Mouse (Mus musculus) G1E (cell line): Measurements from ENCODE around the gene Ccnd3. TPM values are rescaled to one million over a fixed set of nuclear protein-coding genes. Genes with fewer than 3 reads are reported as not detected.

ENCODE experiments used
- ATAC-seq: 2 replicates; pipeline ENCODE4 v1.8.0; 2016; ENCODE audit warnings: mild to moderate bottlenecking; ENCODE audit not compliant: insufficient number of reproducible peaks, poor library complexity, low FRiP score, severe bottlenecking; ENCODE audit errors: extremely low read depth
- DNase-seq: peaks from one replicate; pipeline ENCODE4 v3.0.0; 2012; ENCODE audit warnings: low spot score
- H3K27me3 ChIP-seq: 2 replicates; pipeline ENCODE4 v1.6.1; 2012; ENCODE audit warnings: mild to moderate bottlenecking, low read length, inconsistent platforms; ENCODE audit not compliant: insufficient read depth
- H3K36me3 ChIP-seq: replicated peaks from 2 replicates; pipeline ENCODE3; 2012; ENCODE audit warnings: mild to moderate bottlenecking, inconsistent platforms
- H3K4me1 ChIP-seq: 2 replicates; pipeline ENCODE4 v1.6.1; 2012; ENCODE audit warnings: low read depth, low read length, inconsistent platforms, mixed read lengths; ENCODE audit not compliant: insufficient read depth
- H3K4me3 ChIP-seq: 2 replicates; pipeline ENCODE4 v1.5.1; 2012; ENCODE audit warnings: low read depth, mild to moderate bottlenecking, inconsistent platforms, low read length, moderate library complexity, mixed read lengths
- H3K9me3 ChIP-seq: replicated peaks from 2 replicates; pipeline ENCODE4 v1.6.1; 2012; ENCODE audit warnings: inconsistent platforms
- CTCF ChIP-seq: IDR thresholded peaks from 2 replicates; pipeline ENCODE4 v1.5.1; 2012; ENCODE audit warnings: low read depth, low read length, inconsistent platforms, mixed read lengths
- GATA1 ChIP-seq: IDR thresholded peaks from 2 replicates; pipeline ENCODE4 v1.6.1; 2012; ENCODE audit warnings: borderline replicate concordance, low read length, inconsistent platforms, mixed read lengths
- GATA2 ChIP-seq: IDR thresholded peaks from 2 replicates; pipeline ENCODE4 v1.6.1; 2012; ENCODE audit warnings: low read depth, low read length, inconsistent platforms, borderline replicate concordance
- POLR2AphosphoS5 ChIP-seq: IDR thresholded peaks from 2 replicates; pipeline ENCODE4 v1.6.1; 2012; ENCODE audit warnings: low read depth, low read length, inconsistent platforms; ENCODE audit not compliant: insufficient replicate concordance
- TAL1 ChIP-seq: conservative IDR thresholded peaks from 2 replicates; pipeline ENCODE4 v1.6.1; 2012; ENCODE audit warnings: low read depth, low read length, inconsistent platforms, mixed read lengths
- polyA plus RNA-seq: library from polyadenylated mRNA; stranded (reverse); fragments of >175 nt; gene quantifications from 2 replicates; pipeline ENCODE4 v1.2.3, GENCODE M21; 2012
- total RNA-seq, 2 experiments: library from RNA; stranded (forward) in 1 of 2; stranded (reverse) in 1 of 2; fragments of 200-1000 nt in 1 of 2; fragments of >200 nt in 1 of 2; fragmentation: Nextera tagmentation in 1 of 2; gene quantifications; 2 replicates each; pipeline ENCODE4 v1.2.3; 2014 to 2017

Ccnd3 gene
- total and polyA plus RNA-seq, 3 experiments, result 134 to 426 (median 229) TPM

- Histone ChIP-seq H3K27me3 (peaks cover 15% of the 10 kb centered on the region; the same call in 1 of the 2 replicates), H3K36me3 (no peaks in the 10 kb centered on the region), H3K4me3 (no peak overlapping the region), H3K9me3 (0 out of 2 replicates have a peak, but pooled peaks cover 2% of the 10 kb centered on the region), H3K4me1 (peaks cover 19% of the 10 kb centered on the region)
- DNase-seq (no peak), ATAC-seq (no peak)
- TF ChIP-seq GATA2 (no peak), GATA1 (no peak), CTCF (no peak), POLR2AphosphoS5 (no peak), TAL1 (no peak)
Measured at GRCm38 (mm10) chr17:47479887-47480286, 25.0 kb upstream of the Ccnd3 start.

- TF ChIP-seq CTCF (peak; percentile 90), GATA1 (no peak)
- no peak for ATAC-seq
- DNase-seq, result no peak
- H3K9me3 ChIP-seq, result 0 out of 2 replicates have a peak, but pooled peaks cover 2% of the 10 kb centered on the region
- H3K27me3 ChIP-seq, result peaks cover 15% of the 10 kb centered on the region; the same call in 1 of the 2 replicates
- H3K4me3 ChIP-seq, result no peak overlapping the region
- H3K36me3 ChIP-seq, result peaks cover 8% of the 10 kb centered on the region
- peaks cover 34% of the 10 kb centered on the region for H3K4me1 ChIP-seq
Measured at GRCm38 (mm10) chr17:47482401-47482800, 22.4 kb upstream of the Ccnd3 start.

GRCm38 (mm10) chr17:47484241-47484921, 20.5 kb upstream of the Ccnd3 start:
- peak; percentile 52 for DNase-seq
- peak; percentile 43 for ATAC-seq
- H3K9me3 ChIP-seq, result 0 out of 2 replicates have a peak, but pooled peaks cover 2% of the 10 kb centered on the region
- H3K4me1 ChIP-seq, result peaks cover 32% of the 10 kb centered on the region
- no peak overlapping the region; the same call in 1 of the 2 replicates for H3K4me3 ChIP-seq
- H3K27me3 ChIP-seq, result peaks cover 10% of the 10 kb centered on the region; the same call in 1 of the 2 replicates
- H3K36me3 ChIP-seq, result peaks cover 27% of the 10 kb centered on the region
- TF ChIP-seq GATA1 (no peak), GATA2 (no peak), POLR2AphosphoS5 (no peak), CTCF (no peak), TAL1 (no peak)

- TF ChIP-seq POLR2AphosphoS5 (no peak), TAL1 (no peak), CTCF (no peak), GATA2 (no peak), GATA1 (no peak)
- H3K4me3 ChIP-seq, result no peak overlapping the region; the same call in 1 of the 2 replicates
- ATAC-seq, result no peak
- H3K9me3 ChIP-seq, result 0 out of 2 replicates have a peak, but pooled peaks cover 2% of the 10 kb centered on the region
- H3K27me3 ChIP-seq, result peaks cover 6% of the 10 kb centered on the region; the same call in 1 of the 2 replicates
- peaks cover 33% of the 10 kb centered on the region for H3K36me3 ChIP-seq
- H3K4me1 ChIP-seq, result peaks cover 30% of the 10 kb centered on the region
- DNase-seq, result no peak
Measured at GRCm38 (mm10) chr17:47484993-47485392, 19.9 kb upstream of the Ccnd3 start.

GRCm38 (mm10) chr17:47485791-47486190, 19.1 kb upstream of the Ccnd3 start:
- Histone ChIP-seq H3K27me3 (peaks cover 6% of the 10 kb centered on the region; the same call in 1 of the 2 replicates), H3K9me3 (0 out of 2 replicates have a peak, but pooled peaks cover 2% of the 10 kb centered on the region), H3K4me1 (peaks cover 26% of the 10 kb centered on the region), H3K4me3 (no peak overlapping the region), H3K36me3 (peaks cover 41% of the 10 kb centered on the region)
- no peak for TF ChIP-seq GATA1
- TF ChIP-seq GATA2, result no peak
- TF ChIP-seq CTCF, result no peak
- TF ChIP-seq TAL1, result no peak
- TF ChIP-seq POLR2AphosphoS5, result no peak
- ATAC-seq (no peak), DNase-seq (no peak)

DNA sequence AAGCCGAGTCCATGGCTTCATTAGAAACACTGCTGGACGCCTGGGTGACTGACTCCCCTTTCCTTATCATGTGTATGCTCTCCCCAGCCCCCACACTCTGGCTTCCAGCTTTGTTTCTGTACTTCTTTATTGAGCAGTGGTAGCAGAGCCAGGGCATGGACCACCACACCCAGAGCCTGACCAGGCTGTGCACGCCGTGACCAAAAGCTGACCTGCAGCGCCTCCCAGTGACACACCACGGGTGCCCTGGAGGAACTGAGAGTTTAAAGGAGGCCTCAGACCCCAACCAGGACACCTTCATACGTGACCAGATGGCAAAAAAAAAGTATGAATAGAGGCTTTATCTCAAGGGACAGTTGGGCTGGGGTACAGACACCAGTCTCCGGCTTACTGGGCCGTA, 14.1 kb upstream of the Ccnd3 start:
- peaks cover 90% of the 10 kb centered on the region for H3K36me3 ChIP-seq
- DNase-seq (no peak), ATAC-seq (no peak)
- TF ChIP-seq TAL1 (no peak), GATA2 (no peak), CTCF (no peak)
- H3K4me1 ChIP-seq, result peaks cover 14% of the 10 kb centered on the region
- no peak overlapping the region for H3K4me3 ChIP-seq
- no peaks in the 10 kb centered on the region for H3K9me3 ChIP-seq
- no peaks in the 10 kb centered on the region for H3K27me3 ChIP-seq
